ENCODE assay signal across 10 mouse cellular contexts in the genomic region with DNA sequence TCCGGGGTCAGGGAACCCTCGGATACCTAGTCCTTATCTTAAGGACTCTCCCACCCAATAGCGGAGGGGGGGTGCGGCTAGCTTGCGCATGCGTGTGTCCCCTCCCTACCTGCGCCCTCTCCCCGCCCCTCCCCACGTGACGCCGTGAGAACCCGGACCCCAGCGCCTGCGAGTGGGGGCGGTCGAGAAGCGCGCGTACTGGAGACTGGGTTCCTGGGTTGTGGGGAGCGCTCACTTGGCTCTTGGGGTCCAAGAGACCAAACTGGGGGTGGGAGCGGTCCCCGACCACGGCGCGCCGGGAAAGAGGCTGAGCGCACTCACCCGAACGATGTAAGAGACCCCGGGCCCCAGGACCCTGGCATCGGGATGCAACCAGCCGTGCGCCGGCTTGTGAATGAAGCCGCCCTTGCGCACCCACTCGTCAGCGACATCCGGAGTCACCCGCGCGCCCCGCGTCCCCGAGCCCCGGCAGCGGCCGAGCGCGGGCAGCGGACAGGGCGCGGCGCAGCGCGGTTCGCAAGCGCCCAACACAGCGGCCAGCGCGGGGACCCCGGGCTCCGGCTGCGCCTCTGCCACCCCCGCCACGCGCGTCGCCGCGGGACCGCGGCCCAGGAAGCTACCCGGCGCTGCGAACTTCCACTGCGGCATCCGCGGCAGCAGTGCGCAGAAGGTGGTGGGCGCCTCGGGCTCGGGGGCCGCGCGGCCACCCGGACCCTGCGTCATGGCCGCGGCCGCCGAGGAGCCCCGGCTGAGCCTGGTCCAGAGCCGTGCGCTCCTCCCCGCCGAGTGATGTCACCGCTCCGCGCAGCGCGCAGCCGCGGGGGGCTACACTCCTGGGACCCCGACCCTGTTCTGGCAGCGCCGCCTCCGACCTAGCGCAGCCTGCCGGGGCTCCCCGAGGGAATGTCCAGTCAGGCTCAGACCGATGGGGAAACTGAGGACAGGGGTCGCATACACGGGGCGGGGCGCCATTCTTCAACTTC. TPM values are rescaled to one million over a fixed set of nuclear protein-coding genes. Genes with fewer than 3 reads are reported as not detected.
A peak's percentile ranks its signal among the peaks of the same experiment; 100 is the strongest.
DNase-seq lines count a peak whose midpoint lies in the region; ATAC-seq and TF ChIP-seq lines count a peak whose summit lies in the region.
"Had no signal": no experiment of that assay in that cellular context is flagged by ENCODE, and none has a peak within 500 bp of the region (broad histone marks: within the 10 kb centered on the region; RNA-seq: fewer than 3 reads in every experiment).

Gene Shc2 (minus strand): TSS at position 791 of the 983 bp plus-strand sequence.

- H3K9ac ChIP-seq in kidney, postnatal 0 days (ENCODE audit: low read depth, low read length): peak within 1 kb of the TSS; percentile 67
- no peak within 1 kb of the TSS for H3K9ac ChIP-seq in liver, embryonic 13.5 days

- peak within 1 kb of the TSS; percentile 54; the same call in 1 of the 2 replicates for H3K27ac ChIP-seq in kidney, postnatal 0 days
- no peak within 1 kb of the TSS for H3K27ac ChIP-seq in liver, embryonic 13.5 days
- H3K27ac ChIP-seq: macrophage had no signal

- peak within 1 kb of the TSS; percentile 71 for H3K4me3 ChIP-seq in kidney, postnatal 0 days (replicated peaks; ENCODE audit: low read depth, low read length)
- peak within 1 kb of the TSS; percentile 50 for H3K4me3 ChIP-seq in liver, embryonic 13.5 days (replicated peaks)

- no peaks in the 10 kb centered on the region for H3K9me3 ChIP-seq in kidney, postnatal 0 days (replicated peaks; ENCODE audit: low read length)
- H3K9me3 ChIP-seq in liver, embryonic 13.5 days (replicated peaks): no peaks in the 10 kb centered on the region

- peaks cover 12% of the 10 kb centered on the region for H3K4me1 ChIP-seq in kidney, postnatal 0 days (replicated peaks; ENCODE audit: insufficient read depth, low read length)
- peaks cover 9% of the 10 kb centered on the region for H3K4me1 ChIP-seq in liver, embryonic 13.5 days (replicated peaks)

- peak; percentile 44 for DNase-seq in kidney, postnatal 0 days (ENCODE audit: low spot score)
- no peak for DNase-seq in kidney, adult 18-20 months
- DNase-seq in cerebellum, postnatal 36 days: peak; percentile 77 to 88
- peak; percentile 42 for DNase-seq in gastrocnemius, postnatal 10 days
- DNase-seq in kidney, postnatal 10 days: peak; percentile 71
- DNase-seq in liver, embryonic 13.5 days: no peak
- peak; percentile 93 for DNase-seq in right cerebral cortex, postnatal 10 days (ENCODE audit: low spot score in 2 of 2)
- no peak for DNase-seq in spleen, postnatal 36 days (ENCODE audit: low spot score in 2 of 2)

- ATAC-seq in kidney, postnatal 0 days (replicated peaks; ENCODE audit: low FRiP score, low read depth): peak; percentile 63
- no peak for ATAC-seq in liver, embryonic 13.5 days (ENCODE audit: low read depth)

- H3K4me2 ChIP-seq in kidney, postnatal 0 days (ENCODE audit: low read length): peak within 1 kb of the TSS; percentile 98
- peak within 1 kb of the TSS; percentile 64 for H3K4me2 ChIP-seq in liver, embryonic 13.5 days

- no peaks in the 10 kb centered on the region for H3K27me3 ChIP-seq in kidney, postnatal 0 days (ENCODE audit: insufficient read depth, low read length)
- peaks cover 61% of the 10 kb centered on the region for H3K27me3 ChIP-seq in liver, embryonic 13.5 days

- no peak for TF ChIP-seq CTCF in kidney, postnatal 0 days (IDR thresholded peaks at IDR 0.05; ENCODE audit: low read depth)

- H3K36me3 ChIP-seq in kidney, postnatal 0 days (ENCODE audit: insufficient read depth, low read length): no peaks in the 10 kb centered on the region
- H3K36me3 ChIP-seq in liver, embryonic 13.5 days: no peaks in the 10 kb centered on the region
- H3K36me3 ChIP-seq: G1E had no signal

- under 1% methylated on average over 99 of the region's 116 CpGs for WGBS in kidney, postnatal 0 days
- 1% methylated on average over 70 of the region's 116 CpGs for WGBS in liver, embryonic 13.5 days (ENCODE audit: insufficient replicate concordance)

RNA-seq across cellular contexts. Expression of gene Shc2, which starts in this region (rescaled TPM):
- polyA plus RNA-seq in kidney, postnatal 0 days (2015; fragmentation: Nextera tagmentation; extraction: Ambion mirVana): 5.4 TPM in 2 replicates
- total RNA-seq in gastrocnemius, postnatal 10 days (2021): 1 to 10 TPM; 2.7 to 5.3 TPM
- polyA plus RNA-seq in liver, embryonic 13.5 days (2015; fragmentation: Nextera tagmentation; extraction: Ambion mirVana): 0.28 and 0.29 TPM in 2 replicates
- polyA plus RNA-seq: G1E had no signal

Comparison
In these comparisons a context has a peak if more than half of its experiments do, and no peak if none do; other contexts are left out.
1. DNase-seq: peak in kidney, postnatal 0 days (single experiment), cerebellum, postnatal 36 days (2 of 2), gastrocnemius, postnatal 10 days (single experiment), kidney, postnatal 10 days (single experiment) and right cerebral cortex, postnatal 10 days (2 of 2); none in kidney, adult 18-20 months (single experiment), liver, embryonic 13.5 days (single experiment) and spleen, postnatal 36 days (0 of 2).